Mouse (Mus musculus) natural killer cell, adult 2 months (primary cell): ENCODE data around the gene Stim2.

ENCODE experiments used
- DNase-seq, 2 experiments: peaks; one replicate each; pipeline ENCODE4 v3.0.0; 2022; ENCODE audit warnings: low spot score in 2 of 2

Stim2 gene

GRCm38 (mm10) chr5:53998146-53998742, at the start of gene Stim2:
TSS of gene Stim2 (plus strand) at chr5:53998499.
- peak; percentile 94 to 96 for DNase-seq

GRCm38 (mm10) chr5:53948606-53949266, 49.6 kb upstream of the Stim2 start:
- no peak for DNase-seq

- no peak for DNase-seq
These were observed 48.1 kb upstream of the Stim2 start for GRCm38 (mm10) chr5:53950189-53950588.

GRCm38 (mm10) chr5:53953216-53953615, 45.1 kb upstream of the Stim2 start:
- no peak for DNase-seq

- DNase-seq = no peak
These were observed 44.5 kb upstream of the Stim2 start for GRCm38 (mm10) chr5:53953797-53954196.

- DNase-seq = no peak
These were observed 42.3 kb upstream of the Stim2 start for GRCm38 (mm10) chr5:53955966-53956365.

GRCm38 (mm10) chr5:53956396-53957314, 41.6 kb upstream of the Stim2 start:
- DNase-seq = no peak

- no peak for DNase-seq
These were observed 41.0 kb upstream of the Stim2 start for GRCm38 (mm10) chr5:53957348-53957747.

- no peak for DNase-seq
These were observed 37.1 kb upstream of the Stim2 start for GRCm38 (mm10) chr5:53961229-53961628.

GRCm38 (mm10) chr5:53961830-53962515, 36.3 kb upstream of the Stim2 start:
- no peak for DNase-seq

GRCm38 (mm10) chr5:53965656-53966055, 32.6 kb upstream of the Stim2 start:
- no peak for DNase-seq

GRCm38 (mm10) chr5:53967560-53967959, 30.7 kb upstream of the Stim2 start:
- DNase-seq = no peak

- no peak for DNase-seq
These were observed 28.1 kb upstream of the Stim2 start for GRCm38 (mm10) chr5:53970178-53970577.

- no peak for DNase-seq
These were observed 27.1 kb upstream of the Stim2 start for GRCm38 (mm10) chr5:53971201-53971600.

- DNase-seq = no peak
These were observed 25.4 kb upstream of the Stim2 start for GRCm38 (mm10) chr5:53972905-53973304.

- no peak for DNase-seq
These were observed 21.8 kb upstream of the Stim2 start for GRCm38 (mm10) chr5:53976497-53976896.

GRCm38 (mm10) chr5:53977060-53977459, 21.2 kb upstream of the Stim2 start:
- no peak for DNase-seq

- DNase-seq = no peak
These were observed 14.9 kb upstream of the Stim2 start for GRCm38 (mm10) chr5:53983358-53983757.

GRCm38 (mm10) chr5:53985632-53986031, 12.7 kb upstream of the Stim2 start:
- no peak for DNase-seq

- no peak for DNase-seq
These were observed 10.8 kb upstream of the Stim2 start for GRCm38 (mm10) chr5:53987496-53987895.

GRCm38 (mm10) chr5:53988053-53988452, 10.2 kb upstream of the Stim2 start:
- DNase-seq = no peak

GRCm38 (mm10) chr5:53992616-53993015, 5.7 kb upstream of the Stim2 start:
- DNase-seq = no peak
